In the genomic region with DNA sequence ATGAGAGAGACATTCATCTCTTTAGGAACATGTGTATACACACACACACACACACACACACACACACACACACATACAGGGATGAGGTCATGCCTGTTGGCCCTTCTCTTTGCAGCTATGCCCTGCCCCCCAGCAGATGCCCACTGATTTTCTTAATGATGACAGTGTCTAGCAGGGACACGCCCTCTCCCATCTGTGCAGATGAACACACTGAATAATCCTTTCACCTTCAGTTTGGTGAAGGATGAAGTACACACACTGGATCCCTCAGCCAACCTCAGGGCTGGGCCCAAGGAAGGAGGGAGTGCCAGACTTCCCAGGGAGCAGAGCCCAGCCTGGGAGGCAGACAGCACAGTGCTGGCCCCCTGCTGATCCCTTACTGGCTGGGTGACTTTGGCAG, we compare ENCODE assay signal across 27 mouse cellular contexts. TPM values are rescaled to one million over a fixed set of nuclear protein-coding genes. Genes with fewer than 3 reads are reported as not detected.
DNase-seq lines count a peak whose midpoint lies in the region; ATAC-seq and TF ChIP-seq lines count a peak whose summit lies in the region.
"Had no signal": no experiment of that assay in that cellular context is flagged by ENCODE, and none has a peak within 500 bp of the region (broad histone marks: within the 10 kb centered on the region; RNA-seq: fewer than 3 reads in every experiment).

No protein-coding gene starts in this region.

- H3K4me3 ChIP-seq in hindbrain, embryonic 10.5 days = no peak overlapping the region
- H3K4me3 ChIP-seq in hindbrain, embryonic 14.5 days (replicated peaks; ENCODE audit: low read length) = no peak overlapping the region
- H3K4me3 ChIP-seq in midbrain, postnatal 0 days (ENCODE audit: low read depth, low read length) = no peak overlapping the region
- H3K4me3 ChIP-seq in midbrain, embryonic 16.5 days (ENCODE audit: low read depth, low read length) = no peak overlapping the region
- no peak overlapping the region for H3K4me3 ChIP-seq in stomach, postnatal 0 days (ENCODE audit: low read depth, low read length)
- H3K4me3 ChIP-seq: embryonic facial prominence, embryonic 13.5 days; forebrain, embryonic 13.5 days; kidney, embryonic 15.5 days; limb, embryonic 15.5 days; liver, embryonic 15.5 days; lung, embryonic 15.5 days; megakaryocyte, embryonic 14.5 days; neural tube, embryonic 12.5 days had no signal

- 62% methylated on average over 1 of the region's 1 CpGs for WGBS in hindbrain, embryonic 10.5 days
- 47% methylated on average over 1 of the region's 1 CpGs for WGBS in hindbrain, embryonic 14.5 days
- 73% methylated on average over 1 of the region's 1 CpGs for WGBS in midbrain, postnatal 0 days
- 67% methylated on average over 1 of the region's 1 CpGs for WGBS in midbrain, embryonic 16.5 days
- 65% methylated on average over 1 of the region's 1 CpGs for WGBS in stomach, postnatal 0 days

- no peak for TF ChIP-seq EP300 in stomach, postnatal 0 days (optimal IDR thresholded peaks at IDR 0.05)

- intact Hi-C loops in heart, postnatal 10 days (cut with DNase I) = no loop called here

- H3K36me3 ChIP-seq in hindbrain, embryonic 10.5 days = no peaks in the 10 kb centered on the region
- H3K36me3 ChIP-seq in hindbrain, embryonic 14.5 days (replicated peaks; ENCODE audit: control insufficient read depth, insufficient read depth) = no peaks in the 10 kb centered on the region
- no peaks in the 10 kb centered on the region for H3K36me3 ChIP-seq in midbrain, postnatal 0 days (ENCODE audit: insufficient read depth, low read length)
- H3K36me3 ChIP-seq in midbrain, embryonic 16.5 days (ENCODE audit: control insufficient read depth, insufficient read depth, low read length) = no peaks in the 10 kb centered on the region
- no peaks in the 10 kb centered on the region for H3K36me3 ChIP-seq in stomach, postnatal 0 days (ENCODE audit: control insufficient read depth, insufficient read depth, low read length)
- H3K36me3 ChIP-seq: embryonic facial prominence, embryonic 13.5 days; kidney, embryonic 15.5 days; limb, embryonic 15.5 days; liver, embryonic 15.5 days; lung, embryonic 15.5 days; neural tube, embryonic 12.5 days had no signal

- no peaks in the 10 kb centered on the region for H3K9me3 ChIP-seq in hindbrain, embryonic 10.5 days
- H3K9me3 ChIP-seq in hindbrain, embryonic 14.5 days (ENCODE audit: control insufficient read depth, low read length) = no peaks in the 10 kb centered on the region
- no peaks in the 10 kb centered on the region for H3K9me3 ChIP-seq in midbrain, postnatal 0 days (ENCODE audit: low read length)
- no peaks in the 10 kb centered on the region for H3K9me3 ChIP-seq in midbrain, embryonic 16.5 days (replicated peaks; ENCODE audit: control insufficient read depth, low read length, poor library complexity, severe bottlenecking)
- no peaks in the 10 kb centered on the region for H3K9me3 ChIP-seq in stomach, postnatal 0 days (ENCODE audit: control insufficient read depth, low read length)
- H3K9me3 ChIP-seq: embryonic facial prominence, embryonic 13.5 days; forebrain, embryonic 13.5 days; kidney, embryonic 15.5 days; limb, embryonic 15.5 days; liver, embryonic 15.5 days; lung, embryonic 15.5 days; megakaryocyte, embryonic 14.5 days; neural tube, embryonic 12.5 days had no signal

- peak; percentile 51 for DNase-seq in cerebellum, adult 11-12 months
- DNase-seq in cerebellum, adult 11 months = no peak
- peak; percentile 42 for DNase-seq in hindbrain, embryonic 10.5 days (ENCODE audit: low spot score)
- no peak for DNase-seq in hindbrain, embryonic 14.5 days (ENCODE audit: low spot score)
- DNase-seq in midbrain, postnatal 0 days (ENCODE audit: low spot score) = peak; percentile 63
- DNase-seq in stomach, postnatal 0 days (ENCODE audit: low spot score) = no peak
- no peak for DNase-seq in heart, postnatal 10 days
- DNase-seq: adrenal gland, adult 2 months; cerebellum, adult 8-10 months; gastrocnemius, postnatal 10 days; heart, adult 11 months; heart, postnatal 14 days; kidney, adult 11 months; layer of hippocampus, adult 9-11 months; lung, postnatal 36 days; thymus, postnatal 14 days had no signal

- peaks cover 75% of the 10 kb centered on the region for H3K4me1 ChIP-seq in hindbrain, embryonic 10.5 days (replicated peaks)
- H3K4me1 ChIP-seq in hindbrain, embryonic 14.5 days (replicated peaks; ENCODE audit: control insufficient read depth, insufficient read depth, low read length) = peaks cover 30% of the 10 kb centered on the region
- H3K4me1 ChIP-seq in midbrain, postnatal 0 days (ENCODE audit: insufficient read depth, low read length) = peaks cover 11% of the 10 kb centered on the region
- H3K4me1 ChIP-seq in midbrain, embryonic 16.5 days (ENCODE audit: control insufficient read depth, insufficient read depth, low read length) = peaks cover 44% of the 10 kb centered on the region
- H3K4me1 ChIP-seq in stomach, postnatal 0 days (replicated peaks; ENCODE audit: control insufficient read depth, insufficient read depth) = no peaks in the 10 kb centered on the region
- H3K4me1 ChIP-seq: liver, embryonic 15.5 days; megakaryocyte, embryonic 14.5 days had no signal

- H3K4me2 ChIP-seq in hindbrain, embryonic 14.5 days (replicated peaks) = no peak overlapping the region
- H3K4me2 ChIP-seq in midbrain, postnatal 0 days (ENCODE audit: low read depth, low read length, poor library complexity, severe bottlenecking) = no peak overlapping the region
- H3K4me2 ChIP-seq in midbrain, embryonic 16.5 days (ENCODE audit: low read length) = no peak overlapping the region
- H3K4me2 ChIP-seq in stomach, postnatal 0 days (replicated peaks; ENCODE audit: low read depth) = no peak overlapping the region
- H3K4me2 ChIP-seq: embryonic facial prominence, embryonic 13.5 days; heart, embryonic 11.5 days; kidney, embryonic 15.5 days; limb, embryonic 15.5 days; liver, embryonic 15.5 days; lung, embryonic 15.5 days; neural tube, embryonic 12.5 days had no signal

- H3K27ac ChIP-seq in hindbrain, embryonic 10.5 days = peak overlapping the region; percentile 9; the same call in 1 of the 2 replicates
- no peak overlapping the region for H3K27ac ChIP-seq in hindbrain, embryonic 14.5 days
- no peak overlapping the region for H3K27ac ChIP-seq in midbrain, postnatal 0 days (ENCODE audit: low read depth, low read length)
- no peak overlapping the region for H3K27ac ChIP-seq in midbrain, embryonic 16.5 days (ENCODE audit: low read length)
- H3K27ac ChIP-seq in stomach, postnatal 0 days (replicated peaks) = no peak overlapping the region
- H3K27ac ChIP-seq: embryonic facial prominence, embryonic 13.5 days; forebrain, embryonic 13.5 days; kidney, embryonic 15.5 days; limb, embryonic 15.5 days; liver, embryonic 15.5 days; lung, embryonic 15.5 days; neural tube, embryonic 12.5 days had no signal

- no peak overlapping the region for H3K9ac ChIP-seq in hindbrain, embryonic 14.5 days
- H3K9ac ChIP-seq in midbrain, postnatal 0 days (replicated peaks; ENCODE audit: low read length, poor library complexity, severe bottlenecking) = no peak overlapping the region
- H3K9ac ChIP-seq in midbrain, embryonic 16.5 days (ENCODE audit: low read depth, low read length) = no peak overlapping the region
- H3K9ac ChIP-seq in stomach, postnatal 0 days (ENCODE audit: low read length) = no peak overlapping the region
- H3K9ac ChIP-seq: embryonic facial prominence, embryonic 13.5 days; forebrain, embryonic 13.5 days; kidney, embryonic 15.5 days; limb, embryonic 15.5 days; liver, embryonic 15.5 days; lung, embryonic 15.5 days; neural tube, embryonic 12.5 days had no signal

- ATAC-seq in hindbrain, embryonic 14.5 days (ENCODE audit: low FRiP score) = no peak
- no peak for ATAC-seq in midbrain, postnatal 0 days (ENCODE audit: low FRiP score)
- no peak for ATAC-seq in midbrain, embryonic 16.5 days
- ATAC-seq in stomach, postnatal 0 days (ENCODE audit: low FRiP score, low TSS enrichment) = peak; percentile 29; the same call in 1 of the 2 replicates
- ATAC-seq: forebrain, embryonic 13.5 days had no signal

- no peak for TF ChIP-seq CTCF in midbrain, postnatal 0 days (IDR thresholded peaks at IDR 0.05)
- TF ChIP-seq CTCF in stomach, postnatal 0 days (IDR thresholded peaks at IDR 0.05; ENCODE audit: low read depth) = no peak

- peaks cover 79% of the 10 kb centered on the region for H3K27me3 ChIP-seq in hindbrain, embryonic 10.5 days (ENCODE audit: insufficient read depth, poor library complexity, severe bottlenecking)
- peaks cover 31% of the 10 kb centered on the region for H3K27me3 ChIP-seq in hindbrain, embryonic 14.5 days (ENCODE audit: control insufficient read depth, insufficient read depth, low read length)
- no peaks in the 10 kb centered on the region for H3K27me3 ChIP-seq in midbrain, postnatal 0 days (ENCODE audit: insufficient read depth, low read length)
- H3K27me3 ChIP-seq in midbrain, embryonic 16.5 days (ENCODE audit: control insufficient read depth, insufficient read depth, low read depth, low read length) = peaks cover 5% of the 10 kb centered on the region; the same call in 1 of the 2 replicates
- peaks cover 19% of the 10 kb centered on the region; the same call in 1 of the 2 replicates for H3K27me3 ChIP-seq in stomach, postnatal 0 days (ENCODE audit: control insufficient read depth, insufficient read depth, low read length)

RNA-seq across cellular contexts. Expression of gene Igsf21, which starts 4.3 kb away (rescaled TPM):
- polyA plus RNA-seq in hindbrain, embryonic 10.5 days (2016; fragmentation: Nextera tagmentation; extraction: Ambion mirVana) = 6.7 and 13.8 TPM in 2 replicates
- 64.4 and 75.1 TPM in 2 replicates for polyA plus RNA-seq in hindbrain, embryonic 14.5 days (2014; fragmentation: Nextera tagmentation; extraction: Ambion mirVana)
- total RNA-seq in midbrain, postnatal 0 days (2014; rRNA removed) = 115 and 145 TPM in 2 replicates
- 146 TPM in 2 replicates for polyA plus RNA-seq in midbrain, postnatal 0 days (2015; fragmentation: Nextera tagmentation; extraction: Ambion mirVana)
- polyA plus RNA-seq in midbrain, embryonic 16.5 days (2015; fragmentation: Nextera tagmentation; extraction: Ambion mirVana) = 114 and 119 TPM in 2 replicates
- polyA plus RNA-seq in stomach, postnatal 0 days (2015; fragmentation: Nextera tagmentation; extraction: Ambion mirVana) = 1.2 and 1.5 TPM in 2 replicates
- 1 to 10 TPM in 1 of 2 experiments, under 1 TPM in 1; 0.25 to 1.0 TPM for total RNA-seq in heart, postnatal 10 days (2021)
- total RNA-seq: monocyte, adult 5-6 weeks had no signal

Comparison
In these comparisons a context has a peak if more than half of its experiments do, and no peak if none do; other contexts are left out.
1. DNase-seq: peak in cerebellum, adult 11-12 months (single experiment), hindbrain, embryonic 10.5 days (single experiment) and midbrain, postnatal 0 days (single experiment); none in cerebellum, adult 11 months (single experiment), hindbrain, embryonic 14.5 days (single experiment), stomach, postnatal 0 days (single experiment) and heart, postnatal 10 days (0 of 2).